Mouse (Mus musculus): ENCODE measurements around the gene Ttc19.

- TF ChIP-seq POLR2A (IDR thresholded peaks at IDR 0.05; ENCODE audit: borderline replicate concordance, low read depth, low read length) (no peak), CTCF (IDR thresholded peaks at IDR 0.05; ENCODE audit: low read depth, low read length) (no peak)
Observed at GRCm38 (mm10) chr11:62309296-62309695, 28.0 kb downstream of the Ttc19 start.
